Mouse (Mus musculus): ENCODE data around the gene Rab3c.

DNA sequence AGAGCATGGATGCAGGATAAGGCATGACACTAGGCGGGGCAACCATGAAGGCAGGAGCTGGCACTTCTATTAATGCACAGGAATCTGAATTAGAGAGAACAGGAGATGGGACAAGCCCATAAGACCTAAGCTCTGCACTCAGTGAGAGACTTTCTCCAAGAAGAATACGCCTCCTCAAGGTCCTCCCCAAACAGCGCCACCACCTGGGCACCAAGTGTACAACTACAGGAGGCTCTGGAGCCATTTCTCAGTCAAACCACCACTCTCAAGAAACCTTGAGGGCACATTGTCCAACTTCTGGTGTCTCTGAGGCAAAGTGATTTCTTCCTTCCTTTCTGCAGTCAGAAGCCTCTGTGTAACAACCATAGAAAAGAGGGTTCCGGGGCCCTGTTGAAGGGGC is 236.4 kb downstream of the Rab3c start:
- TF ChIP-seq CTCF (IDR thresholded peaks at IDR 0.05; ENCODE audit: control insufficient read depth, insufficient read depth, insufficient read length) (no peak), FOSL1 (IDR thresholded peaks at IDR 0.05; ENCODE audit: insufficient read depth, low read length, poor library complexity, severe bottlenecking) (no peak), MYOD1 (IDR thresholded peaks at IDR 0.05; ENCODE audit: control insufficient read depth, insufficient read length, low read depth) (no peak), MYOG (IDR thresholded peaks at IDR 0.05; ENCODE audit: control insufficient read depth, extremely low read depth, insufficient read length) (no peak)
